Mouse (Mus musculus): Measurements from ENCODE around the gene Slc4a10. TPM values are rescaled to one million over a fixed set of nuclear protein-coding genes. Genes with fewer than 3 reads are reported as not detected.
A peak's percentile ranks its signal among the peaks of the same experiment; 100 is the strongest.
"Not testable (repeated sequence)": the region's sequence is repeated elsewhere in the genome, so short reads cannot be mapped to it uniquely, and the experiment has no call there.

Slc4a10 gene
- polyA plus RNA-seq (2016; fragmentation: Nextera tagmentation; extraction: Ambion mirVana) = not detected in 2 replicates

GRCm38 (mm10) chr2:62046421-62046845 is at the start of gene Slc4a10:
TSS of gene Slc4a10 (plus strand) at chr2:62046462.
- Histone ChIP-seq H3K4me1 (0 out of 2 replicates have a peak, but pooled peaks cover 14% of the 10 kb centered on the region), H3K27ac (no peak within 1 kb of the TSS), H3K36me3 (no peaks in the 10 kb centered on the region), H3K27me3 (ENCODE audit: low read depth, poor library complexity, severe bottlenecking) (peaks cover 20% of the 10 kb centered on the region), H3K9me3 (replicated peaks) (no peaks in the 10 kb centered on the region), H3K4me3 (peak within 1 kb of the TSS; percentile 57)
- WGBS = 11% methylated on average over 10 of the region's 10 CpGs
- peak; percentile 34 for DNase-seq (ENCODE audit: low spot score)

GRCm38 (mm10) chr2:62001251-62001650 is 45.0 kb upstream of the Slc4a10 start:
- not testable (repeated sequence) for H3K4me3 ChIP-seq; DNase-seq (ENCODE audit: low spot score); H3K4me1 ChIP-seq; H3K27ac ChIP-seq; H3K27me3 ChIP-seq (ENCODE audit: low read depth, poor library complexity, severe bottlenecking); H3K36me3 ChIP-seq; H3K9me3 ChIP-seq (replicated peaks)
- 98% methylated on average over 6 of the region's 6 CpGs for WGBS

- Histone ChIP-seq H3K36me3 (no peaks in the 10 kb centered on the region), H3K27me3 (ENCODE audit: low read depth, poor library complexity, severe bottlenecking) (no peaks in the 10 kb centered on the region), H3K27ac (no peak overlapping the region), H3K9me3 (replicated peaks) (no peaks in the 10 kb centered on the region), H3K4me1 (no peaks in the 10 kb centered on the region), H3K4me3 (no peak overlapping the region)
- DNase-seq (ENCODE audit: low spot score) = no peak
- 69% methylated on average over 3 of the region's 3 CpGs for WGBS
Observed at GRCm38 (mm10) chr2:62018209-62018608, 28.1 kb upstream of the Slc4a10 start.

DNA sequence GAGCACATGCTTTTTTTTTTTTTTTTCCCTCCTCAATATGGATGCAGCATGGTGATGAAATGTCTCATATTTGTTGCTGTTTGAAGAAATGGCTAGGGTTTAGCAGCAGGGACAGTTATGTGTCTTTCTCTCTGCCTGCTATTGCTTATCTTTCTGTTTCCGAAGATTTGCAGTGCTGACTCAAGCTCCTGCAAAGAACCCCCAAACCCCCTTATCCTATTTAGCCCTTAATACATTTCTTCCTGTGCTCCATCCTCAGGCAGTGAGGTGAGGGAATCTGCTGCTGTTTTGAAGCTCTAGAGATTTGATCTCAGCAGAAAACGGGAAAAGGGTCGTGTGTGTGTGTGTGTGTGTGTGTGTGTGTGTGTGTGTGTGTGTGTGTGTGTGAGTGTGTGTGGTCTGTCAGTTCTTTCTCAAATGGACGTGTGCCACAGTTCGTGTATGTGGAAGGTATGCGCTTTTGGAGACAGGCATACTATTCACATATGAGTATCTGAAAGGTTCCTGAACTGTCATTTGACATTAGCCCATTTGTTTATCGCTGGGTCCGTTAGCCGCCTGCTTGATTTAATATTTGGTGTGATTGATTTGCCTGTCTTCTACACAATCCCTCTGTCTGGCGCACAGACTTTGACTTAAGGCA is 720 bp downstream of the Slc4a10 start:
- H3K27ac ChIP-seq = no peak overlapping the region
- H3K4me1 ChIP-seq = 0 out of 2 replicates have a peak, but pooled peaks cover 14% of the 10 kb centered on the region
- H3K27me3 ChIP-seq (ENCODE audit: low read depth, poor library complexity, severe bottlenecking) = peaks cover 20% of the 10 kb centered on the region
- 18% methylated on average over 10 of the region's 10 CpGs for WGBS
- H3K4me3 ChIP-seq = peak overlapping the region; percentile 57
- peak; percentile 31 for DNase-seq (ENCODE audit: low spot score)
- no peaks in the 10 kb centered on the region for H3K36me3 ChIP-seq
- no peaks in the 10 kb centered on the region for H3K9me3 ChIP-seq (replicated peaks)

DNA sequence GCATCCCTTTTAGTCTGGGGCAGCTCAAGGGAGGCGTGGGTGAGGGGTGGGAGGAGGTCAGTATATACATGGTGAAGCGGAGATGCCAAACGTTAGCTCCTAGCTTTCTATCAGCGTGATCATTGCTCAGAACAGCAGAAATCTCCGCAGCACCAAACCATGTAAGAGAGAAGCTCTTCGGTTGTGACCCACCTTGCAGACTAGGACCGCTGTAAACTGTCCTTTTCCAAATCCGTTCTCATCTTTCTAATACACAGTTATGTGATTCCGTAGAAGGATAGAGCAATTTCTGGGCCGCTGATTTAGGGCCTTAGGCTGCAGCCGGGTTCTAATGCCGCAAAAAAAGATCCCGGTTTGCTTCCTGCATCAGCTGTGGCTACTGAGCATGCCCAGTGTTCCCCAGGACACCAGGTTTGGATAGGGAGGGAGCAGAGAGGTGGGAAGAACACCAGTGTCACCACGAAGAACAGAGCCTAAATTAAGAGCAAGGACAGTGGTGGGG is 1.3 kb downstream of the Slc4a10 start:
- WGBS = under 1% methylated on average over 14 of the region's 14 CpGs
- 0 out of 2 replicates have a peak, but pooled peaks cover 14% of the 10 kb centered on the region for H3K4me1 ChIP-seq
- no peak overlapping the region for H3K27ac ChIP-seq
- DNase-seq (ENCODE audit: low spot score) = peak; percentile 49
- peak overlapping the region; percentile 57 for H3K4me3 ChIP-seq
- no peaks in the 10 kb centered on the region for H3K9me3 ChIP-seq (replicated peaks)
- H3K27me3 ChIP-seq (ENCODE audit: low read depth, poor library complexity, severe bottlenecking) = peaks cover 20% of the 10 kb centered on the region
- no peaks in the 10 kb centered on the region for H3K36me3 ChIP-seq

DNA sequence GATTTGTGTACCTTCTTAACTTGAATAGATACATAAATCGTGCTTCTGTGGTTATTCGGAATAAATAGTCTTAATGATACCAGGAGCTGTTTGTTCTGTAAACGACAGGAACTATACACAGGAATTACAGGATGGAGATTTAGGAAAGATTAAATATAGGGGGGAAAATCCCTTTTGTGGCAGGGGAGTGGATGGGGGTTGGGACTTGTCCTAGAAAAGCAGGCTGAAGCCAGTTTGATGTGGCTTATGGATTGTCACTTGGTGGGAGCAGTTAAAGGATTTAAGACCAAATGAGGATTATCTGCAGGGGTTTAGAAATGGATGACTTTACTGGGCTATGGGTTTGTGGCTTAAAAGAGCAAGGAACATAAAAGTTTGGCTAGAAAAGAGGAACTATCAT is 1.9 kb downstream of the Slc4a10 start:
- Histone ChIP-seq H3K27ac (no peak overlapping the region), H3K27me3 (ENCODE audit: low read depth, poor library complexity, severe bottlenecking) (peaks cover 20% of the 10 kb centered on the region), H3K9me3 (replicated peaks) (no peaks in the 10 kb centered on the region), H3K4me1 (0 out of 2 replicates have a peak, but pooled peaks cover 14% of the 10 kb centered on the region), H3K4me3 (peak overlapping the region; percentile 57), H3K36me3 (no peaks in the 10 kb centered on the region)
- no peak for DNase-seq (ENCODE audit: low spot score)
- 12% methylated on average over 3 of the region's 3 CpGs for WGBS

DNA sequence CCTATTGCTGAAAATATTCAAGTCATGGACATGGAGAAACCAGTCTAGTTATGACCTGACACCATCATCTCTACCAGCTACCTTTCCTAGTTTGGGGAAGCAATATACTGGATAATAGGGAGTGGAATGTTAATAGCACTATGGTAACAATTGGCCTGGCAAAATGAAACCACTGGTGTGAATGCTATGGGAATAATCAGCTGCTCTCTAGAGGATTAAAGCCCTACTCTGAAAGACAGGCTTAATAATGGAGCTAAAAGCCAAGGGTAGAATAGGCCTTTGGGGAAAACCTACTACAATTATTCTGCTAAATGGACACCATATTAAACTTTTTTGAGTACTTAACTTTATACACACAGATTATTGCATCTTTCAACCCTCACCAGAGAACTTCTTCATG is 30.2 kb downstream of the Slc4a10 start:
- Histone ChIP-seq H3K9me3 (replicated peaks) (no peaks in the 10 kb centered on the region), H3K36me3 (no peaks in the 10 kb centered on the region), H3K27me3 (ENCODE audit: low read depth, poor library complexity, severe bottlenecking) (no peaks in the 10 kb centered on the region), H3K4me3 (no peak overlapping the region), H3K27ac (no peak overlapping the region), H3K4me1 (no peaks in the 10 kb centered on the region)
- DNase-seq (ENCODE audit: low spot score) = no peak

DNA sequence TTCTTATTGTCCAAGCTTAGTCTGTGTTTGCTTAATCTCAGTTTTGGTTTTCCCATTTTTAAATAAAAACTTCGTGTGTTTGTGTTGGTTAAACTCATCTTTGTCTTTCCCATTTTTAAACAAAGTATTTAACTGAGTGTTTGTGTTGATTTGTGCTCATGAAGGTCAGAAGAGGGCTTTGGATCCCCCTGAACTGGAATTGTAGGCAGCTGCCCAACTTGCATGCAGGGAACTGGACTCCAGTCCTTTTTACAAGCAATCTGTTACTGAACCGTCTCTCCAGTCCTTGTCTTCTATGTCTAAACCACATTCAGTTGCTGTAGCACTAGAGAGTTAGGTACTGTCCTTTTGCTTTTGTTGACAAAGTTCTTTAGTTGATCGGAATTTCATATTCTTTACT is 41.3 kb downstream of the Slc4a10 start:
- DNase-seq (ENCODE audit: low spot score) = no peak
- WGBS = 85% methylated on average over 3 of the region's 3 CpGs
- no peaks in the 10 kb centered on the region for H3K9me3 ChIP-seq (replicated peaks)
- no peaks in the 10 kb centered on the region for H3K36me3 ChIP-seq
- no peaks in the 10 kb centered on the region for H3K27me3 ChIP-seq (ENCODE audit: low read depth, poor library complexity, severe bottlenecking)
- H3K27ac ChIP-seq = no peak overlapping the region
- H3K4me3 ChIP-seq = no peak overlapping the region
- H3K4me1 ChIP-seq = no peaks in the 10 kb centered on the region

DNA sequence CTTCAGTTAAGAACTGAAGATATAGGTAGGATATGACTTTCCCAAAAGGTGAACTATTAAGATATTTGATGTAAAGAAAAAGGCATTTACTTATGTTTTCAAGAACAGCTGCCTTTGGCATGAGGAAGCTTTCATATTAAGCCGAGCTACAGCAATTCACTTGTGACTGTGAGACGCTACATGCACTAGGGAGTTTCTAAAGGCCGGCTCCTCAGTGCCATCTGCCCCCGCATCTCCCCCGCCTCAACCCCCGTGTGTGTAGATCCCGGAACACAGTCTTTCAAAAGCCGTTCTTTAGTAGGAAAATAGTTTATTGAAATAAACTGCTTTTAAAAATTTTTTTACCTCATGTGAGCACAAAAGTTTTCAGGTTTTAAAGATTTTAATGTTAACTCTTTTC is 42.5 kb downstream of the Slc4a10 start:
- Histone ChIP-seq H3K27ac (no peak overlapping the region), H3K27me3 (ENCODE audit: low read depth, poor library complexity, severe bottlenecking) (no peaks in the 10 kb centered on the region), H3K9me3 (replicated peaks) (no peaks in the 10 kb centered on the region), H3K36me3 (no peaks in the 10 kb centered on the region), H3K4me3 (no peak overlapping the region), H3K4me1 (no peaks in the 10 kb centered on the region)
- no peak for DNase-seq (ENCODE audit: low spot score)
- 87% methylated on average over 8 of the region's 8 CpGs for WGBS

- Histone ChIP-seq H3K4me1 (no peaks in the 10 kb centered on the region), H3K27me3 (ENCODE audit: low read depth, poor library complexity, severe bottlenecking) (no peaks in the 10 kb centered on the region), H3K27ac (no peak overlapping the region), H3K36me3 (no peaks in the 10 kb centered on the region), H3K9me3 (replicated peaks) (no peaks in the 10 kb centered on the region), H3K4me3 (no peak overlapping the region)
- no peak for DNase-seq (ENCODE audit: low spot score)
- WGBS = 83% methylated on average over 9 of the region's 9 CpGs
Observed at GRCm38 (mm10) chr2:62089208-62089607, 42.9 kb downstream of the Slc4a10 start.

- 86% methylated on average over 1 of the region's 1 CpGs for WGBS
- no peak for DNase-seq (ENCODE audit: low spot score)
- Histone ChIP-seq H3K4me3 (no peak overlapping the region), H3K9me3 (replicated peaks) (no peaks in the 10 kb centered on the region), H3K36me3 (no peaks in the 10 kb centered on the region), H3K27me3 (ENCODE audit: low read depth, poor library complexity, severe bottlenecking) (no peaks in the 10 kb centered on the region), H3K4me1 (no peaks in the 10 kb centered on the region), H3K27ac (no peak overlapping the region)
Observed at GRCm38 (mm10) chr2:62100526-62100925, 54.3 kb downstream of the Slc4a10 start.

DNA sequence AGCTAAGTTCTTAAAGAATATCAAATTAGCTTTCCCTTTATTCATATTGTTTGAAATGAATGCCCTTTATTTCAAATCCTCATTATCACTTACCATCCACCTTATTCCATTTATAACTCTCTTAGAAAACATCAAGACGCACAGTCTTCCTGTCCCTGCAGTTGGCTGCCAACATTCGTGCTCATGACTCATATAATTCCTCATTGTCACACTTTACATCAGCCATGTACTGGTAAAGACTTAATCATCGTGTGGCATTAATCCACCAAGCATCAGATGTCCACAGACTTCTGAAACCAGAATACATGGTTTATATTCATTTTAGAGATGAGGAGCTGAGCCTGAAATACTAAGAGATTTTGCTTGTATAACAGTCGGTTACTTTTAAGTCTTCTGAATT is 69.1 kb downstream of the Slc4a10 start:
- Histone ChIP-seq H3K27ac (no peak overlapping the region), H3K9me3 (replicated peaks) (no peaks in the 10 kb centered on the region), H3K36me3 (no peaks in the 10 kb centered on the region), H3K4me3 (no peak overlapping the region), H3K4me1 (no peaks in the 10 kb centered on the region), H3K27me3 (ENCODE audit: low read depth, poor library complexity, severe bottlenecking) (no peaks in the 10 kb centered on the region)
- no peak for DNase-seq (ENCODE audit: low spot score)
- WGBS = 88% methylated on average over 4 of the region's 4 CpGs

- no peaks in the 10 kb centered on the region for H3K9me3 ChIP-seq (replicated peaks)
- H3K4me3 ChIP-seq = no peak overlapping the region
- H3K36me3 ChIP-seq = no peaks in the 10 kb centered on the region
- 87% methylated on average over 2 of the region's 2 CpGs for WGBS
- H3K27ac ChIP-seq = no peak overlapping the region
- no peaks in the 10 kb centered on the region for H3K27me3 ChIP-seq (ENCODE audit: low read depth, poor library complexity, severe bottlenecking)
- H3K4me1 ChIP-seq = no peaks in the 10 kb centered on the region
- no peak for DNase-seq (ENCODE audit: low spot score)
Observed at GRCm38 (mm10) chr2:62129975-62130374, 83.7 kb downstream of the Slc4a10 start.

- 77% methylated on average over 8 of the region's 8 CpGs for WGBS
- Histone ChIP-seq H3K36me3 (no peaks in the 10 kb centered on the region), H3K27ac (no peak overlapping the region)
Observed at GRCm38 (mm10) chr2:62134911-62135310, 88.6 kb downstream of the Slc4a10 start.

More at GRCm38 (mm10) chr2:62134911-62135310, 88.6 kb downstream of the Slc4a10 start:
- H3K9me3 ChIP-seq (replicated peaks) = no peaks in the 10 kb centered on the region
- no peaks in the 10 kb centered on the region for H3K4me1 ChIP-seq
- no peak for DNase-seq (ENCODE audit: low spot score)
- no peak overlapping the region for H3K4me3 ChIP-seq
- no peaks in the 10 kb centered on the region for H3K27me3 ChIP-seq (ENCODE audit: low read depth, poor library complexity, severe bottlenecking)
